Mouse (Mus musculus): ENCODE measurements around the gene Trdn.

Gene Trdn

GRCm38 (mm10) chr10:33080254-33080653, at the start of gene Trdn:
Gene Trdn (plus strand): TSS chr10:33080554.
- no peak for DNase-seq (ENCODE audit: low read depth in 1 of 2, low spot score in 2 of 2)

GRCm38 (mm10) chr10:33060771-33061170, 19.6 kb upstream of the Trdn start:
- DNase-seq (ENCODE audit: low read depth in 1 of 2, low spot score in 2 of 2): no peak

- no peak for DNase-seq (ENCODE audit: low read depth in 1 of 2, low spot score in 2 of 2)
Observed at GRCm38 (mm10) chr10:33065566-33065965, 14.8 kb upstream of the Trdn start.

GRCm38 (mm10) chr10:33073126-33073525, 7.2 kb upstream of the Trdn start:
- no peak for DNase-seq (ENCODE audit: low read depth in 1 of 2, low spot score in 2 of 2)

- DNase-seq (ENCODE audit: low read depth in 1 of 2, low spot score in 2 of 2): no peak
Observed at GRCm38 (mm10) chr10:33082151-33082844, 1.9 kb downstream of the Trdn start.

- DNase-seq (ENCODE audit: low read depth in 1 of 2, low spot score in 2 of 2): no peak
Observed at GRCm38 (mm10) chr10:33082961-33083626, 2.7 kb downstream of the Trdn start.

GRCm38 (mm10) chr10:33083627-33084158, 3.3 kb downstream of the Trdn start:
- DNase-seq (ENCODE audit: low read depth in 1 of 2, low spot score in 2 of 2): no peak

GRCm38 (mm10) chr10:33088403-33088802, 8.0 kb downstream of the Trdn start:
- no peak for DNase-seq (ENCODE audit: low read depth in 1 of 2, low spot score in 2 of 2)

- no peak for DNase-seq (ENCODE audit: low read depth in 1 of 2, low spot score in 2 of 2)
Observed at GRCm38 (mm10) chr10:33092400-33092799, 12.0 kb downstream of the Trdn start.

- no peak for DNase-seq (ENCODE audit: low read depth in 1 of 2, low spot score in 2 of 2)
Observed at GRCm38 (mm10) chr10:33107942-33108341, 27.6 kb downstream of the Trdn start.

GRCm38 (mm10) chr10:33123028-33123427, 42.7 kb downstream of the Trdn start:
- DNase-seq (ENCODE audit: low read depth in 1 of 2, low spot score in 2 of 2): no peak

- DNase-seq (ENCODE audit: low read depth in 1 of 2, low spot score in 2 of 2): no peak
Observed at GRCm38 (mm10) chr10:33144911-33145310, 64.6 kb downstream of the Trdn start.

- no peak for DNase-seq (ENCODE audit: low read depth in 1 of 2, low spot score in 2 of 2)
Observed at GRCm38 (mm10) chr10:33179731-33180631, 99.6 kb downstream of the Trdn start.

GRCm38 (mm10) chr10:33189031-33189430, 108.7 kb downstream of the Trdn start:
- no peak for DNase-seq (ENCODE audit: low read depth in 1 of 2, low spot score in 2 of 2)

GRCm38 (mm10) chr10:33195919-33196318, 115.6 kb downstream of the Trdn start:
- no peak for DNase-seq (ENCODE audit: low read depth in 1 of 2, low spot score in 2 of 2)

GRCm38 (mm10) chr10:33198257-33198656, 117.9 kb downstream of the Trdn start:
- DNase-seq (ENCODE audit: low read depth in 1 of 2, low spot score in 2 of 2): no peak

GRCm38 (mm10) chr10:33210411-33210810, 130.1 kb downstream of the Trdn start:
- DNase-seq (ENCODE audit: low read depth in 1 of 2, low spot score in 2 of 2): no peak

GRCm38 (mm10) chr10:33253911-33254310, 173.6 kb downstream of the Trdn start:
- DNase-seq (ENCODE audit: low read depth in 1 of 2, low spot score in 2 of 2): no peak

- DNase-seq (ENCODE audit: low read depth in 1 of 2, low spot score in 2 of 2): no peak
Observed at GRCm38 (mm10) chr10:33256202-33256601, 175.8 kb downstream of the Trdn start.

- no peak for DNase-seq (ENCODE audit: low read depth in 1 of 2, low spot score in 2 of 2)
Observed at GRCm38 (mm10) chr10:33304982-33305381, 224.6 kb downstream of the Trdn start.

- DNase-seq (ENCODE audit: low read depth in 1 of 2, low spot score in 2 of 2): no peak
Observed at GRCm38 (mm10) chr10:33353026-33353425, 272.7 kb downstream of the Trdn start.

Measured in monocyte, adult 2 months (primary cell).